Mouse (Mus musculus) layer of hippocampus, adult 18-20 months (tissue): Measurements from ENCODE around the gene Serpinb8. TPM values are rescaled to one million over a fixed set of nuclear protein-coding genes. Genes with fewer than 3 reads are reported as not detected.
A peak's percentile ranks its signal among the peaks of the same experiment; 100 is the strongest.

ENCODE experiments used
- DNase-seq, 2 experiments: peaks; one replicate each; pipeline ENCODE4 v3.0.0; 2022; ENCODE audit warnings: low spot score in 2 of 2
- long read RNA-seq: library from polyadenylated mRNA; stranded (forward); transcript quantifications from one replicate; pipeline ENCODE4 v2.0.0, GENCODE M21; 2021
- total RNA-seq, 2 experiments: library from RNA; stranded (reverse); gene quantifications; 2 replicates each; pipeline ENCODE4 v1.2.3; 2021

Serpinb8 gene
- 1 to 10 TPM; 2.6 to 3.7 TPM for total RNA-seq
- long read RNA-seq, full-length matches to known transcripts = 2 of 4 reads
- long read RNA-seq, partial matches to known transcripts = 0 of 4 reads
- long read RNA-seq, other reads (novel, unspliced or antisense) = 2 of 4 reads

DNA sequence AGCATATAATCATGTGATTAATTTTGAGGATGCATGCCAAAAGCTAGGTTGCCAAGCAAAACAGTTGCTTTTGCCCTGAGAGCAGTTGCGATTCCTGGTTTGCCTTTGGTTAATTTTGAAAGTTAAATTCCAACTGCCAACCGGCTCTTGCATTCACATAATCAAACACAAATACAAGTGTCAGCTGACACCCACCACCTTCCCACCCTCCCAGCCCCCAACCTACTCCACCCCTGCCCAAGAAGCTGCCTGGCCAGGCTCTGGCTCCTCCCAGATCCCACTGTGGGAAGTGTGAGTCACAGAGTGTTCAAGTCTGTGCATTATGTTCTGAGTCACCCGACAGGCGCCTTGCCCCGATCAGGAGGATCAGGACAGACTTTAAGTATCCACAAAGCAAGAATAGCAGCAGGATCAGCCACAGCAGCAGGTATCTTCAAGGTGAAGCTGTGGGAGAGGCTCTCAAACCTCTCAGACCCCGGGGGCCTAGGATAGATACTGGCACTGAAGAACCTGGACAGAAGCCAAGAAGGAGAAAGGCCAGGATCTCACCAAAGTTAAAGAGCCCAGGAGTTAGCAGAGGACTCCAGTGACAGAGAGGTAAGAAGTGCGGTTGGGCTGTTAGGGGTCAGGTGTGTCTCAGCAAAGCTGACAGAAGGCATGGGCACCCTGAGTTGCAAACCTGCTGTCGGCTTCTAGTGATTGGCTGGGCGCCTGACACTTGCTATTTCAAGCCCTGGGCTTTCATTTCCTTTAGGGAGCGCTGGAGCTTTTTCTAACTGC, at the start of gene Serpinb8:
TSS of gene Serpinb8 (plus strand) at position 316 of the 780 bp plus-strand sequence.
- peak; percentile 46 to 77 for DNase-seq

DNA sequence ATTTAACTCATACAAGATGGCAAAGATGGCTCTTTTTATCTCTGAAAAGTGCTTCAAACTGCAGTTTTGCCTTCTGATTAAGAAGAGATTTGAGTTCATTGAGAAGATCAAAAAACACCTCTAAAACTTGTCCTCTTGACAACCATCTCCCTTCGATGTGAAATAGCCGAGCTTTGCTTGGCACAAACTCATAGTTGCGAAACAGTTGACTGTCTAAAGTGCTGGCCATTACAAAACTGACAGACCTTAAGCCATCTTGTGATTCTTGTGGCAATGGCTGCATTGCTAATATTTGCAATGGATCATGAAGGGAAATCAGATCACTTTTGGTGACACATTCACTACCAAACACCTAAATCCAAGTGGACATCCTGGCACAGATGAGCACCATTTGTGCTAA, 30.3 kb upstream of the Serpinb8 start:
- DNase-seq = no peak

DNA sequence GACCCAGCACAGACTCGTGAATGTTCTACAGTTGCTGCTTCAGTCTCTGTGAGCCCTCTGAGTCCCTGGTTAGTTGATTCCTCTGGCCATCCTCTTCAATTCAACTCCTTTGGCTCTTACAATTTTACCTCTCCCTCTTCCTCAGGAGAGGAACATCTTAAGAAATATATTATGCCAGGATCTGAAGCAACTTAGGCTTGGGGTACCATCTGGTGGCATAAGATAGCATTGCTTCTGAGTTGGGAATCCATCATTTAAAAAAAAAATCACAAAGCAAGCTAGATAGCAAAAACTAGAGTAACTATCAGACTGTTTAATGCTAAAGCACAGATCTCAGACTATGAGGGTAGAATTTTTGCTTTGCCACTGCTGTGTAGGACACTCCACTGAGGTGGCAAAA, 27.7 kb upstream of the Serpinb8 start:
- DNase-seq = peak in 1 of 2 experiments; percentile 25

DNA sequence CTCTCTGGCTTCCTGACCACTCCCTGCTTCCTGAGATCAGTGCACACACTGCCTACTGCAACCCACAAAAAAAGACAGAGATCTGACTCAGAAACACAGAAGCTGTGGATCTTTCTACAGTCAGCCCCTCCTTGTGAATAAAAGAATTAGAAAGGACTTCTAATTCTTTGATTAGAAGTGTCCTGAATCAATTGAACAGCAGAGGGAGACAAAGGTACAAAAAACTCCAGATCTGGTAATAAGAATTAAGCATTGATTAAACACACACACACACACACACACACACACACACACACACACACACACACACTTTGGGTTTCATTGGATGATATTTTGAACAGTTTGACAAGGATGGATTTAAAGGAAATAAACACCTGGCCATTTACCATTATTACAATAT, 24.2 kb upstream of the Serpinb8 start:
- DNase-seq = peak in 1 of 2 experiments; percentile 27

DNA sequence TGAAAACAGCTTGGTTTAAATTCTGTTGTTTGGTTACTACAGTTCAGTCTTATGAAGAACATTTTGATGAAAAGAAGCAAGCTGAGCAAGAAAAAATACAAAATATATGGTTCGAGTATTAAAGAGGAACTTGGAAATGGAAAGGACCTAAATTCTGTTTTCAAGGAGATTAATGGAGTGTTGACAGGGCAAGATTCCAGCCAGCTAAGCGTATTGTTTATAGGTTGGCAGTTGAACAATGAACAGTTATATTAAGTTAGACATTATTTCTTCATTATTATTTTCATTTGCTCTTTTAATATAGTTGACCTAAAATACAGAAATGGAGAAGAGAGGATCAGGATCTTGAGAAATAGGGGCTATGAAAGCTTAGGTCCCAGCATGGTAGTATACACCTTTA, 13.7 kb upstream of the Serpinb8 start:
- DNase-seq = no peak

DNA sequence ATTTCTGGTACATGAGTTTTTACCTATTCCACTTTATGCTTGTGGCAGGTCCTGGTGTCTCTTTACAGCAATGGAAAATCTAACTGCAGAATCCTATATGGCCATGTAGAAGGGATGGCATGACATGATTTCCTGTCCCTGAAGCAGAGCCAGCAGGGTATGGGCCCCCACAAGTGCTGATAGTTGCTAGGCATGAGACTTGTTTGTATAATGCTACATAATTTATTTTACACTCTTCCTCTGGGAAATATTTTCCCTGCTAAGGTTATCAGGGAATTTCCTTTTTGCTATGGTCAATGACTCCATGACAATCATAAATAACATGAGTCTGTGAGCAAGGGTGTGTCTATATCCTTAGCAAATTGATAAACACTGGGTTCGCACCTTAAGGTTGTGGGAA, 12.3 kb upstream of the Serpinb8 start:
- DNase-seq = no peak

DNA sequence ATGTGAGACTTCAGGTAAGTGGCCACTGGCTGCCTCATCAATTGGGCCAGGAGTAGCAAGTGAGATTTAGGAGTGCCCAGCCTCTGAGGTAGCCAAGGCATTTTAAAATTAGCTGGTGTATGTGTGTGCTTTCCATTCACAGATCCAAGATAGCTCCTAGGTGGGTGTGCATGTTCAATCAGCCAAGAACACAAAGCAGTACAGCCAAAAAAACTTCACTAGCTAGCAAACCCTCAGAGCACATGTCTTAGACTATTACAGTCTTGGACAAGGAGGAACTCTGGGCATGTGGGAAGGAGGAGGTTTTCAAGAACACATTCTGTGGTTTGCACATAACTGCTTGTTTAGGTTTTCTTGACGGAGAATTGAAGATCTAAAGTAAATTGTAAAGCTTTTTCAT, 8.6 kb upstream of the Serpinb8 start:
- DNase-seq = peak; percentile 22 to 59

DNA sequence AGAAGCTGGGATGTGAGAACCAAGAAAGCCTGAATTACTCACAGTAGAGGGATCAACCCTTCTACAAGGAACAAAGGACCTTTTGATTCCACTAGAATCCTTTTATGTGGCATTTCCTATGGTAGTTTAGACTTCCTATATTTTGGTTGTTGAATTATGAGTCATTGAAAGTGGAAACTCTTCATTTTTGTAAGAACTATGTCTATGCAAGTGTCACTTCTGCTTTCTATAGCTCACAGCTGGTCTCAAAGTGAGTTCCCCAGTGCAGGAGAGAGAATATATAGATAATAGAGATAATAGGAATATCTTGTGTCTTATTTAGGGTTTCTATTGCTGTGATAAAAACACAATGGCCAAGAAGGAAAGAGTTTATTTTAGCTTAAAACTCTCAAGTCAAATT, 6.9 kb upstream of the Serpinb8 start:
- DNase-seq = no peak

DNA sequence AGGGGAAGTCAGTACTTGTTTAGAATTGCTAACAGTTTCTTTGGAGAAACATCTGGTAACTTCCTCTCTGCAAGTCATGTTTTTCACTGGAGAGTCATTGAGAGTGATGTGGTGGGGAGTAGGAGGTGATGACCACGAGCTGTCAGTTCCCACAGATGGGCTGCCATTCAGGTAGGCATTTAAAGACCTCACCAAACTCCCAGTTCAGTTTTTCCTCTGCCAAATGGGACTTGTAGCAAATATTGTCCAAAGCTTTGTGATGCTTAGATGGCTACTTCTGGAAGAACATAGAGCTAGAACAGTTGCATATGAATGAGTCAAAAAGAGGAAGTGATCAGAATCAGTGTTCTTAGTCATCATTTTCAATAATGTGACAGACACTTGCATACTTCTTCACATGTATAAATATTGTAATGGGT, 5.8 kb upstream of the Serpinb8 start:
- DNase-seq = no peak

DNA sequence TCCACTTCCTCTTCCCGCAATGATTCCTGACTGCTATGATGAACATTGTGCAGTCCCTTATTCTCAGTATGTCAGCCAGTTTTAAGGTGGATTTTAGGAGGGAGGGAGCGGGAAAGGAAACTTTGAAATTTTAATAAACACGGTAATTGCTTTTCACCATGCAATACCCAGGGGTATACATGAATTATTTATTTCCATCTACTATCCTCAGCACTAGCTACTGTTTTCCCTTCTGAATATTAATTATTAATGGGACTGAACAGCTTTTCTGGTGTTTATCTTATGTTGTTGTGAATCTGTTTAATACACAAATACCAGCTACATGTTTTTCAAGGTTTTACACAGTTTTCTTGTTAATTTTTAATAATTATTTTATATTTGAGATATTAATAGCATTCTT, 4.9 kb upstream of the Serpinb8 start:
- no peak for DNase-seq

DNA sequence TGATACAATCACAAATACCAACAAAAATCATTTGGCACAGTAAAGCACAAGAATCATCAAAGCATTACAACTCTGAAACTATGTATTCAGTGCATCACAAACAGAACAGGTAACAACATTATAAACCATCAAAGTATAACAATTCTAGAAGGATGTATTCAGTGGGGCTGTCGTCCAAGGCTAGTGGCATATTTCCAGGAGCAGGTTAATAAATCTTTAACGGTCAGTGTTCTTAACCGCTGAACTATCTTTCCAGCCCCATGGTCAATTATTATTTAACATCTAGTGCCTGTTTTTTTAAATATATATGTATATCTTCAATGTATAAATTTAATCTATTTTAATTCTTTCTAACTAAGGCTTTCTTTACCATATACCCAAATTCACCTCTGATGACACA, 3.6 kb upstream of the Serpinb8 start:
- no peak for DNase-seq

DNA sequence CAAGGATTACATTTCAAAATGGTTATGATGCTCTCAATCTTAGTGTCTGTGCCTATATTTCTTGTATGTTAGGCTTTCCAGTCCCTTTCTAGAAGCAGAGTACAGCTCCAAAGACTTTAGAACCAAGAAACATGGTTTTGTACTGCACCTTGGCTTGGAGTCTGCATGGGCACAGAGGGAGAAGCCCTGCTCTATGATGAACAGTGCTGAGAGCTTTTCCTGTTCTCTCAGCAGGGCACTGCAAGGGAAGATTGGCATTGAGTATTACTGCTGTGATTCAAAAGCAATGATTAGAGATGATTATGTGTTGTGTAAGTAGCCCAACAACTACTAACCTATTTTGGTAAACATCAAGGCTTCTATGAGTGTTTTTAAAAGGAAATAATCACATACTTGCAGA, 1.6 kb upstream of the Serpinb8 start:
- DNase-seq = no peak

DNA sequence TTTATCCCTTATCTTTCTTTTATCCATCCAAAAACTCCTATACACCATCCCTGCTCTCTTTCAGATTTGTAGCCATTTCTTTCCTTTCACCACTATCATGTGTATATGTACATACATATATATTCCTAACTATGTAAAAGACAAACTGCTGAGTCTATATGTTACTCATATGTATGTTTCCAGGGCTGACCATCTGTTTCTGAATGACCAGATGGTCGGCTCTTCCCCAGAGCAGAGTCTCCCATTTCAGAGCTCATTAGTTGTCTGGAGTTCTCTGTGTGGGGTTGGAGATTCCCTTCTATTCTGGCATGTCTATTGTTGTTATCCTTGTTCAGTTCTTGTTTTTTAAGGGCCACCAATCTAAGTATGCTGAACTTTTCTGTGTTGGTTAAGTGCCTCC, 1.2 kb upstream of the Serpinb8 start:
- no peak for DNase-seq

DNA sequence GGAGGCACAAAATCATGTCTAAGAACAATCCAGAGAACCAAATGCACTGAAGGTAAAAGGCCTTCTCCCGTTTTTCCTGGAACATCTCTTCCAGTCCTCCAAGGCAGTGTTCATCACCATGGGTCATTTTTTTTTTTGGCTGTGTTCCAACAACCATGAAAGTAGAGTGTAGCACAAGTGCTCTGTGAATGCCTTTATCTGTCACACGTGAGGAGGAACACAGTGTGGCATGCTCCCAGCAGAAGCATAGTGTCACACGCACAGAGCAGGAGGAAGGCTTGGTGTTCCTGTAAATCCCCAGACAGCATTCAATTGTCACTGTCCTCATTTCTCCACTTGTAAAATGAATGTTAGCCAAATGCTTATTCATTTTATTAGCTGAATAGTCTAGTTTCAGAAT, 2.8 kb downstream of the Serpinb8 start:
- DNase-seq = no peak

DNA sequence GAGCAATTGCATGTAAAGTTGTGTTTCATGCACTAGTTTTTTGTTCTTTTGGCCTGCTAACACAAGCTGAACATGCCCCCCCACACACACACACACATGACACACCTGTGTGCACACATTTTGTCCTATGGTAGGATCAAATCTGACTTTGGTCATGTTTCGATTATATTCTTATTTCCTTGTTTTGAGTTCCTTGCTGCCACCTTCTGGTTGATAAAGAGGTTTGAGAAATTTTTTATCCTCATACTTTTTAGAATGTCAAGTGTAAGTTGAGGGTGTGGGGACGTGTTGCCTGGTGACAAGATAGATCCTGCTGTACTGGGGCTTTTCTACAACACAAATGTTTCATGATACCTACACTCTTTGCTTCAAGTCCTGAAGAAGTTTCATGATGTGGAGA, 3.7 kb downstream of the Serpinb8 start:
- DNase-seq = peak in 1 of 2 experiments; percentile 14

DNA sequence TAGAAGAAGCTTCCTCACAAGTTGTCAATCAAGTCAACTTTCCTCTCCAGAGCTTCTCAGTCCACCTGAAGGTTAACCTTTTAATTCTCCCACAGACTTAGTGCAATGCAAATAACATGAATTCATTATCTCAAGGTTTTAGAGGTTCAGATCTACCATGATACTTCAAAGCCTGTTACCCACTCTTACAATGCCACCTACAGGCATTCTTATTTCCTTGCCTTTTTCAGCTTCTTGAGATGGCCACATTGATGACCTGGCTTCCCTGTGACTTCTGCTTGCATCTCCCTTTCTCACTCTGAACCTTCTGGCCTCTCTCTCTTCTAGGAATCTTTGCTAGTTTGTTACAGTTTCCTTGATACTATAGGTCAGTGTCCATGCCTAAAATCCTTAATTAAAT, 7.1 kb downstream of the Serpinb8 start:
- no peak for DNase-seq

DNA sequence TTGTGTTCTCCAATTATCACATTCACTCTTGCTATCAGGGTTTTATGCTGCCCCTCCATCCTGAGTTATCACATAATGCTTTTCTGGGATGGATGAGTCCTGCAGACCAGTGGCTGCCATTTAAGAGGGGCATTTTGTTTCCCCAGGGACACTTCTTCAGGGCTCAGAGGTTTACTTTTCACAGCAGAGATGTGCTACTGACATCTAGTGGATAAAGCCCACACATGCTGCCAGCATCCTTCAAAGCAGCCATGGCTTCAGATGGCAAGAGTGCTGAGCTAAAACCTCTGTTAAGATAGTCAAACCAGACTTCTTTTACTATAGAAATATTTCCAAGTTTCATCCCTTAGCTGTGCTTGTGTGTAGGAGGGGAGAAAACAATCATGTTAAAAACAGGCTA, 8.7 kb downstream of the Serpinb8 start:
- DNase-seq = peak; percentile 7 to 67

DNA sequence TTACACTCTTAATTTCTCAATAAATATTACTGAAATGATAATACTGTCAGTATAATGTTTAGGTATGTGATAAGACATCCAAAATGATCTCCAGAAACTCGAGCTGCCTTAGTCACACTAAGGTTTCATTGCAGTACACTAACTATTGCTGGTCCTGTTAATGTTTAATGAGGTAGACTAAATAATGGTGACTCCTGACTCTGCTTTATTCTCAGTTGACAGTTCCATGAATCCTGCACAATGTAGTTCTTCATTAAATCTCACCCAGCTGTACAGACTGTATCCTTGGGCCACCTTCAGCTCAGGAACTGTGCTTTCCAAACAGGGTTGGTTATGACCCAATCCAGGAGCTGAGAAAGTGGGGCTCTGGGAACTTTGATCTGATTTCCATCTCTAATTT, 19.1 kb downstream of the Serpinb8 start:
- DNase-seq = no peak

DNA sequence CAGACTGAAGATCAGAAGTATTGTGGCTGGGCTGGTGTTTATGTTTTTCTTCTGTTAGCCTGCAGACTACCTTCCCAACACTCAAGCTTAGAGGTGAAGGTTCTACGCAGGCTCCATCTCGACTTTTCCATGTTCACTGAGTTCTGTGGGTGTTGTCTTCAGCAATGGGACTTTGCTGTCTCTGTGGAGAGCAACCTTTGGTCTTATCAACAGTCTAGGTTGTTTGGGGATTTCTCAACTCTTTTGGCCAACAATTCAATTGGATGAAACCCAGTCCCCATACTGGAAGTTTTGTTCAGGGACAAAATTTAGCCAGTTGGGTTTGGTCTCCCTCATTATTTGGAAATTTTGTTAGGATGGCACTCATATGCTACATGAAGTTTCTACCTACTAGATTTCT, 24.3 kb downstream of the Serpinb8 start:
- DNase-seq = no peak

DNA sequence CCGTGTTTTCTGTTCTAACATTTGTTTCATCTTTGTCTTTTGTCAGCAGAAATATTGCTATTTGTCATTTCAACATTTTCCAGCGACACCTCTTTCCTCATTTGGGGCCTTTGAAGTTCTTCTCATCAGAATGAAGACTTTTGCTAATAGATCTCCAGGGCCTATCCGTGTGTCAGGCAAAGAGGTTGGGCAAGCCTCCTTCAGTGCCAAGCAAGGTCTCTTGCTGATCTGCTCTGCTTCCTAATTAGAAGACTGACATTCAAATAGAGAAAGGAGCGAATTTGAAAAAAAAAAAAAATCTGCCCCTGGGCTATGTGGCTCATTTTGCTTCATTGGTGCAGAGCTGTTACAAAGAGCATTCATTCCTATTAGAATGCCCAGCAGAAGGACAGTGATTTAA, 32.2 kb downstream of the Serpinb8 start:
- no peak for DNase-seq

DNA sequence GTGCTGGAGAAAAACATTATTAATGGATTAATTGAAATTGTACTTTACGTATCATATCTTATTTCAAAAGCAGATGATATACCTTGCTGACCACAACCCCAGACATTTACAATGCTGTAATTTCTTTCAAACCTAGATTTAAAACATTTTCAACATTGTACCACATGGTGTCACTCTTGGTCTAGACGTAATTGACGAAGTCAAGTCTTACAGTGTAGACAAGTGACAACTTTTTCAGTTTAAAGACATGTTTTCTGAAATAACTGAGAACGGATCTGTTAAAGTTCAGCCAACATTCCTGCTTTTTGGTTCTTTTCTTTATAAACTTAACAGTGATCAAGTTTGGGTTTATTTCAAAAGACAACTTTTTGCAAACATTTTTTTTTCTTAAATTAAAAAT, 46.1 kb downstream of the Serpinb8 start:
- peak in 1 of 2 experiments; percentile 43 for DNase-seq

DNA sequence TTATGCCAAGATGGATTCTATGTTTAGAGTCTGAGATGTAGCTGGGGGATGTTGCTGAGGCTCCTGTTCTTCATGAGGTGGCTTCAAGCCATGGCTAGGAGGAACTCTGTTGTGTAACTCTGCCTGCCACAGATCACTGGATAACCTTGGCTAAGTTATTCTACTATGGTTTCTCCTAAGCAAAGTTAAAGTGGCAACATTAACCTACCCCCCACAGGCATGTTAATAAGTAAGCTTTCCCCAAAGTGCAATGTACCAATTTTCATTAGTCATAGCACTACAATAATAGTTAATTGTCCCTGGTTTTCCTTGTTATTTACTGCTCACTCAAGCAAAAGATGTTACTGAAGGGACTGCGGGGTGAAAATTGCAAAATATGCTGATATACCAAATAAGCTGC, 48.2 kb downstream of the Serpinb8 start:
- no peak for DNase-seq

DNA sequence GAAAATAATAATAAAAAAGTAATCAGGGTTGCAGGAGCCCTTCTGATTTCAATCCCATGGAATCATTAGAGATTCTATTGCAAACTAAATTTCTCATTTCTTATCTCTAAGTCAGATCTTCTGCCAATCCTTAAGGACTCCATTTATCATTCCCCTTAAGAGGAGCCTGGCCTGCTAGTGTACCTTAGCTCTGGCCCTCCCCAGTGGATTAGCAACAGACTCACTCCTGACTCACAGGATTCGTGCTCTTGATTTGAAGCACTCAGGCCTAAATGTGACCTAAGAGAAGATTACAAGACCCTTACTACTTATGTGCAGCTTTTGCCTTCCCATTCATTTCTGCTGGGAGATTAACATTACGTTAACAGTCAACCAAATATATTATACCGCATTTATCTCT, 48.7 kb downstream of the Serpinb8 start:
- DNase-seq = no peak
